Mouse (Mus musculus) urinary bladder, adult 2 months (tissue): ENCODE data around the gene Klf13. TPM values are rescaled to one million over a fixed set of nuclear protein-coding genes. Genes with fewer than 3 reads are reported as not detected.

Source experiments
- DNase-seq: peaks from one replicate; pipeline ENCODE4 v3.0.0; 2022; ENCODE audit warnings: low spot score
- polyA plus RNA-seq: library from polyadenylated mRNA; depleted of rRNA; stranded (reverse); fragments of >200 nt; gene quantifications from 2 replicates; pipeline ENCODE4 v1.2.3, GENCODE M21; 2012

The Klf13 gene
- polyA plus RNA-seq, 1 experiment, result 13.0 TPM

DNA sequence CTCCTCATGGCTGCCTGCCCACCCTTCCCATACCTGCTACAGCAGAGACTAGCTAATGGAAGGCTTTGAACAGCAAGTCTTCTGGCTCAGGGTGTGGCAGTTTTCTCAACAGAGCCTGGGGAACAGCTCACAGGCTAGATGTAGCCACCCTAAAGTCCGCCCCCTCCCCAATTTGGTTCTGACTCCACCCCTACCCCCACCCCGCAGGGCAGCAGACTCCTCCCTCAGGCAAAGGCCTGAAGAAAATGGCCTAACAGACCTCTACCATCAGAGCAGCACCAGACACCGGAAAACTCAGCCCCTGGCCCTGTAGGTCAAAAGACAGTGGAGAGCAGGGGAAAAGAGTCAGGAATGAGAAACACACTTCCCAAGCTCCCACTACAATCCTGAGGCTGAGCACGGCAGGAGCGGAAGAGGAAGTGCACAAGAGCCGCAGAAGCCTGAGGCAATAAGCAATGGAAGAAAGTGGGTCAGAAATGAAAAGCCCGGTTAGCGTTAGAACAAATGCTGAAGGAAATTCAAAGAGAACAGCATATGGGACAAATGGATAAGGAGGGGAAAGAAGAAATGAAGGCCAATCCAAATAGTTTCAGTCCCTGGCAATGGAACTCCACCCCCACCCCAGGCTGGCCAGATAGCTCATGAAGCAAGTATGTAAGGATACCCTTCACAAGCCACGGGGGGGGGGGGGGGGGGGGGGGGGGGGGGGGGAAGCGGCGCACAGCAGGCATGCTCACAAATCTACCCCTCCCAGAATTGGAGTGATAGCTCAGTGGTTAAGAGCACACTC, 30.0 kb downstream of the Klf13 start:
- no peak for DNase-seq

DNA sequence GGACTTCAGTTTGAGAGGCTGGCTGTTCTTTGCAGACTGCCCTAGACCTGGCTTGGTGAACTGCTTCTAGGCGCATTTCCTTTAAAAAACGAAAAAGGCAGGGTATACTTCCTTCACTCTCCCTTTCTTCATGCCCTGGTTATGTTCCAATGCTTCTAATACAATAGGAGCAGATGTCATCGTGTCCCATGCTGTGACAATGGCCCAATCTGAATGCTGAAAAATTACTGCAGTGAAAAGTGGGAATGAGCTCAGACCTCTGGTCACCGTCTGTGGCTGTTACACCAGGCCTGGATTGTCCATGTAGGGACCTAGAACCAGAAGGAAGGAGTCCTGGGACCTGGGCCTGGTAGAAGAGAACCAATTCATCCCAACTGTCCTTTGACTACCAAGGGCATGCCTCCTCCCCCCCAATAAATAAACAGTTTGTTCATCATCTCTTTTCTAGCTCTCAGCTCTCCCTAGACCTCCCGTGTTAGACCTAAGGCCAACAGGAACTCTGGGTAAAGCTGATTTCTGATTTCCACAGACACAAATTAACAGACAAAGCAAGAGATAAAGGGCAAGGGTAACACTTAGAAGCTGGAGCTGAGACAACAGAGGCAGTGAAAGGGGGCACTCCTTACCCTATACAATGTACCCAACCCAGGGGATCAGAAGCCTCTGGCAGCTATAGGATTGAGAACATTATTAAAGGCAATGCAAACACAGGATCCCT, 30.8 kb downstream of the Klf13 start:
- DNase-seq, result no peak

DNA sequence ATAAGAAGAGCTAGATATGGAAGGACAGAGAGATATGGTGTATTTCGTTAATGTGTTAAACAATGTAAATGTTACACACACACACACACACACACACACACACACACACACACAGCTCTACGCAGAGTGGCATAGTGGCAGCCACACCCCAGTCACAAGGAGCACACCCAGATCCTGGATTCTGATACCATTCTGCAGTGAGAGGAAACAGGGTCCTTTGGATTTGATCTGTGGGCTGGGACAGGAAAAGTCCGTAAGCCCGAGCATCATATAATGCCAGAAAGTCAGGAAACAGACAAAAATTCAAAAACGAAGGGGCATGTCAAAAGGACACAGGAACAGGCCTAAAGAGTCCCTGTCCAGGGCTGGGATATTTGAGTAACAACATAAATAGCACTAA, 33.1 kb downstream of the Klf13 start:
- DNase-seq, result no peak

DNA sequence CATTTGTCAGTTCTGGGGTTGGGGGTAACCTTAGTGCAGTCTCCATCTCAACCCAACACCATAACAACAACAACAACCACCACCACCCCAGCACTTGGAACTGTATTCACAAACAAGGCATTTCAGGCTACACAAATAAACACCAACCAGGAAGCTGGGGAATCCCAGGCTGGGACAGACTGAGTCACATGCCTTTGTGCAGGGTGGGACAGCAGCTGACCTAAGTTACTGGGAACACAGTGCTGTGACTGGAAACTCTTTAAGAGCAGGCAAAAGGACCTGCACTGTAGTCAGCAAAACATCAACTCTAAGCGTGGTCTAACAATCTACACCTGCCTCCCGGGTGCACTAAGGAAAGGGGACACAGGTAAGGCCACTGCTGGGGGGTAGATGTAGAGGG, 33.5 kb downstream of the Klf13 start:
- no peak for DNase-seq

DNA sequence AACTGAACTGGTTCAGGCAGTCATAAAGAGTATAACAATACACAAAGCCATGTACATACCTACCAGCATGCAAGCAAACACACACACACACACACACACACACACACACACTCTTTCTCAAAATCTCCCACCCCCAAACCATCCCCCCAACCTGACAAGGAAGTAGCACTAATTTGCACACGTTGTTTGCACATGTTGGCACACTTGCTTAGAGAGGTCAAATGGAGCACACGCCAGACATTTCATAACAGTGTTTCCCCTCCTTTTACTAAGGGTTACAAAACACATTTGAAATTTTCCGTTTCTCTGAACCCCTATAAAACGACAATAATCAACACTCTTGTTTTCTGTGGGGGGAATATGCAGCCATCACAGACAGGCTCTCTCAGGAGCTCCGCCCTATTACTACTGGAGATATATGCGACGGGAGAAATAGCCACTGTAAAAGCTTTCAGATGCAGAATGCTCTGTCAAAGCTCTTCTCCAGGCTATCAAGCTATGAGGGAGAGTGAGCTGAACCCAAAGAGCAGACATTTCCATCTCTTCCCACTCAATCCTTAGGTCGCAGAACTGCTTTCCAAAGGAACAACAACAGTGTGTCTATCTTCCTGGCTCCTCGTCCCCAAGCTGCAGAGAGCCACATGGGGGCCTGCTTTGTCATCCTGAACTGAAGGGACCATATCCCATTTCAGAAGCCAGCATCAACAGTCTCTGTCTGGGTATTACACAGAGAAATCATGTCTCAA, 34.9 kb downstream of the Klf13 start:
- no peak for DNase-seq

DNA sequence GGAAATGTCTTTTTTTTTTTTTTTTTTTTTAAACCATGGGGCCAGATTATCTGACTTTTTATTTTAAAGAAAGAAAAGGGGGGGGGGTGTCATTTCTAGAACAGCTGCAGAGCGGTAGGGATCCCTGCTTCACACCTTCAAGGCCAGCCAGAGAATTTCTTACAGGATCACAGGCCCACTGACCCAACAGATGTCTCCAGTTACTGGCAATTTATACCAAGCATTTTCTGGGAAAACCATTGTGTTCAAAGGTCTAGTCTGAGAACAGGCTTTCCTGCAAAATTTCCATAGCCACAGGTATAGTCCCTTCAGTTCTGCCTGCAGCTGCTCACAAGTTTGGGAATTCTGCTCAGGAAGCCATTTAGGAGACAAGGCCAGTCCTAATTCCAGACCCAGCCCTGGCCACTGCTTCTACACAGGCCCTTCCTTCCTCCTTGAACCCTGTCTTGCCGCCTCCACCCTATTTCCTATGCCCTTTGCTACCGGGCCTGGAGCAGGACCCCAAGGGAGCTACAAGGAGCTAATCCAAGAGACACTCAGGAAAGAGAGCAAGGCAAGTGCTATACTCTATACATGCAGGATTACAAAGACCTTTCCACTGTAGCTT, 36.0 kb downstream of the Klf13 start:
- no peak for DNase-seq

DNA sequence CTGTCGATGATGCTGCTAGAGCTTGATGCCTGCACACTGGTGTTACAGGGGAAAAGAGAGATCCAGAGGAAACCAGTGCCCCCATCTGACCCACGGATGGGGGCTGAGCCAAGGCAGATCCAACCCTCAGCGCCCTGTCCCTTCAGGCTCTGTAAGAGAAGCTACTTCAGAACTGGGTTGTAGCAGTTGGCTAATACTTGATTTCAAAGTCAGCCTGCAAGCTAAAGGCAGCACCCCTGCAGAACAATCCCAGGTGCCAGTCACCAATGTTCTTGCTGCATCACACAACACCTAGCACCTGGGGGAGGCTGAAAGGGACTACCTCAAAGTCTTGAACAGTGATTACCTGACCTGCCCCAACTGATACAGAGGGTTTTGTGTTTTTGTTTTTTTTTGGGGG, 36.8 kb downstream of the Klf13 start:
- DNase-seq, result no peak

DNA sequence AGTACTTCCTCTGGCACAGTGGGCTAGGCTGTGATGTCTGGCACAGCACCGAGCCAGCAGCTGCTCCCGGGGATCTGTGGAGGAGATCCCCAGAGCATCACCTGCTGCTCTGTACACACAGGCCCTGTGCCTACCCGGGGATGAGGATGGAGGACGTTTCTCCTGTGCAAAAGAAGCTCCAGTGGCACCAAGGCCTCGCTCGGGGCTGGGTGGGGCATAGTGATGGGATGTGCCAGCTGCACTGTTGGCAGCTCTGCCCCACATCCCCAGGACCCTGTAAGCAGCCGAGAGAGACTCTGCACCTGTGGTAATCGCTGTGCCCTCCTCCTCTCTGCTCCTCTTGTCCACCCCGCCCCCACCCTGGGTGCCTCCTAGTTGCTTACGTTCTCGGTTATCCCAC, 37.4 kb downstream of the Klf13 start:
- no peak for DNase-seq

DNA sequence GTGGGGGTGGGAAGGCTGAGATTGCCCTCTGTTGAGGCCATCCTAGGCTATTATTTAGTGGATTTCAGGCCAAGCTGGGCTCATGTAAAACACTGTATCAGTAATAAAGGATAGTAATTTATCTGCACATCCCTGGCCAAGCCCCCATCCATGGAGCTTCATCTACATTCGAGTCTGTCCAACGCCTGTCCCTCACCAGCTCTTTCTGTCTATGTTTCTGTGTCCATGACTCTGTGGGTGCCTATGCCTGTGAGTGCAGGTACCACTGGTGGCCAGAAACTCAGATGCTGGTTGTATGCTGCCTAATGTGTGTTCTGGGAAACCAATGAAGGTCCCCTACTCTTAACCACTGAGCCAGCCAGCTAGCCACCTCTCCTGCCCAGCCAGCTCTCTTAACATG, 38.3 kb downstream of the Klf13 start:
- no peak for DNase-seq

DNA sequence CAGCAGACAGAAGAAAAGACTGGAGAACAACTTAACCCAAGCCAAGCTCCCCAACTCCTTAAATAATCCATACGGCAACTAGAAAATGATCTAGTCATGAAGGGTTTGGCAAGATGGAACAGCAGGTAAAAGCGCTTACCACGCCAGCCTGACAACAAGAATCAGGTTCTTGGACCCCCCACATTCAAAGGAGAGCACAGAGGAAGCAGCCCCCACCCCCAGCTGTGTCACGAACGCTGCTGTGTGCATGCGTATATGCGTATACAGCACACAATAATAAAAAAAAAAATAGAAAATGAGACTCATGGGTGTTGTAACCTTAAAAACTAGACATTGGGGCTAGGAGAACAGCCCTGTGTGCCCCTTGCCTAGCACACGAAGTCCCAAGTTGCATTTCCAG, 38.8 kb downstream of the Klf13 start:
- no peak for DNase-seq

DNA sequence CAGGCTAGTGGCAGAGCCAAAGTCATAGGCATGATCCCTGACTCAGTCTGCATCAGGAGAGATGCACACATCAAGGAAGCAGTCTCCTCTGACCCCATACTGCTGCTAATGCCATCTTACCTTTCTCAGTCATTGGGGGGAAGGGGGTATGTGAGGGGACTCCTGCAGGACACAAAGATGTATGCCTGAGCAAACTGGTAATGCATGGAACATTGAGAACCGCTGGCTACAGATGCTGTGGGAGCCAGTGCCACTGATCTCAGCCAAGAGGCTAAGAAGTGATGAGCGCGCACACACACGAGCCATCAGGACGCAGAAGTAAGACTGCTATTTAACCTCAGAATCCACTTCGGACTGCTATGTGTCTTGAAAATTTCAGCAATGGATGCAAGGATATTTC, 40.5 kb downstream of the Klf13 start:
- no peak for DNase-seq

DNA sequence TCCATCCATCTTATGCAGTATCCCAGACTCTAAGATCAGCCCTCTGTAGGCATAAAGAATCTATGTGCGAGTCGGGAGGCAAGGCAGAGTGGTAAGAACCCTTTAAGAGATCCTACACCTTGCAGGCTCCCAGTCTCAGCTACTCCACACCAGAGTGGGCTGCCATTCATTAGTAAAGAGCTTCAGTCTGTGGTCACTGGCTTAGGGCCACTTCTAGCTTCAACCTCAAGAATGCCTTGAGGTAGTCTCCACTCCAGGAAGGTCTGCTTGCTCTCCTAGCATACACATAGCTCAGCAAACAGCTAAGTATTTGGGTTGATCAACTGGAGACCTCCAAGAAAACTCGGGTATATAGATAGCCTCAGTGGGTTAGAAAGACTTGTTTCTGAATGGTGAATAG, 41.1 kb downstream of the Klf13 start:
- DNase-seq, result no peak

DNA sequence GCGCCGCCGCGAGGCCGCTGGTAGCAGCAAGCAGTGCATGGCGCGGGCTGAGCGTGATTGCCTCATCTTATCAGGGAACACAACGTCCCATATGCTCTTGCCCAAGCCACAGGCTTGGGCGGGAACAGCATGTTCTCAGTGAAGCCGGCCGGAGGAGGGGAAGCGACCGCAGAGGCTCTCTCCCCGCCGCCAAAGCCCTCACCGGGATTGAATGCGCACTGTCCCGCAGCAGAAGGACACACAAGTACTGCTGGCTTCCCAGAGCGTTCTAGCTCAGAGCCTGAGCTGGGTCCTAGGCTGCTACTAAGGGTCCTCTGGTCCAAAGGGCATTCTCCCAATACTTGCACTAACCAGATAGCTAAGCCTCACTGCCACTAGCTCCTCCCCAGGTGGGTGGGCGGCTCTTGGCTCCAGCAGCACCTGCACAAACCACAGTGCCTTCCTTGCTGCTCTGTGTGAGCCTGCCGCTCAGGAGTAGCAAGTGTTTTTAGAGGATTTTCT, 41.7 kb downstream of the Klf13 start:
- DNase-seq, result peak; percentile 73

DNA sequence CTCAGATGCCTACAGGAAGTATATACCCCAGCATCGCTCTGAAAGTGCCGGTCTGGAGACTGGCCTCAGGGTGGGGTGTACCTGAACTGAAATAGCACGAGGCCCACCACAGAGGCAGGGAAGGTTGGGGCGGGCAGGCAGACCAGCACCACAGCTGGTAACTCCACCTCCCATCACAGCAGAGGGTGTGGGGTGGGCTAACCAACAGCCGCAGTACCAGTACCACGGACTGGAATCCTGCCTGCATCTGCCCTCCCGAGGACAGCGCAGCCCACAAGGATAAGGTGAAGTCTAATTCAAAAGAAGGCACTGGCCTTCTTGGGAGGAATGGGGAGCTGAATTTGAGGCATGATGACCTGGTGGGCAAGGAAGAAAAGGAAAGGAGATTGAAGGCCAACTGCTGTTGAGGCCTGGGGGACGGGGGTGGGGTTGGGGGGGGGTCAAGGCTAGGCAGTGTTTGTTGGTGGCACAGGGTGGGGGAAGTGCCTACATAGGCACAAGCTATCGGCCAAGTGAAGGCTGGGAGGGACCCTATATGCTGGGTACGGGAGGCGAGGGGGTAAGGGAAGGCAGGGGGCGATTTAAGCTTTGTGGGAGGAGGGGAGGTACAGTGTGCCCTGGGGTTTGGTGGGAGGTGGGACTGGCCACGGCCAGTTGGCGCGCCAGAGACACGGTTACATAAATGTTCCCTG, 42.3 kb downstream of the Klf13 start:
- DNase-seq, result no peak

DNA sequence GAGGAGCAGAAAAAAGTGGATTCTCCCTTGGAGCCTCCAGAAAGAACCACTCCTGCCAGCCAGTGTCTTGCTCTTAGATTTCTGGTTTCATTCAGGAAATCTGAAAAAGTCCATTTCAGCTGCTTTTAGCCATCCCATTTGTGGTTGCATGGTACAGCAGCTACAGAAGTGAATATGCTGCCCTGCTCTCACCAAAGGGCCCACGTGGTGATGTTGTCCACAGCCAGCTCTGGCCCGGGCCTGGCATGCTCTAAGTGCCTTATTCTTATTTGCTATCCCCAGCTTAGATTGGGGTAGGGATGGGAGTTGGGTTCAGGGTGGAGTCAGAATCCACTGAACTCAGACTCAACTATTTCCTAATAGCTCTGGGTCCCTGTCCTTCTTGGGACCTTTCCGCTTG, 43.5 kb downstream of the Klf13 start:
- DNase-seq, result no peak

DNA sequence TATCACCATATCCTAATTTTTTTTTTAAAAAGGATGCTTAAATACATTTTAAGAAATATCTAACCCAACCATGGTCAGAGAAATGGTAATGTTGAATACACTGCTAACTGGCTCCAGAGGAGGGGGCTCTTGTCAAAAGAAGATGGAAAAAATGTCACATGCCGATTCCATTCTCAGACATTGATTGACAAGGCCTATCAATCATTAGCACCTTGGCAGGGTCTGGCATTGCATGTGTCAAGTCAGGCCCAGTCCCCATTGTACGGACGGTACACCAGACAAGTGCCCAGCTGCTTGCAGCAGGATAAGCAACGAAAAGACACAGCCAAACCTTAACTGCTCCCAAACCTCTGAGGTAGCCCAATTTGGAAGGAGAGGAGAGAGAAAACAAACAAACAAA, 44.1 kb downstream of the Klf13 start:
- no peak for DNase-seq

DNA sequence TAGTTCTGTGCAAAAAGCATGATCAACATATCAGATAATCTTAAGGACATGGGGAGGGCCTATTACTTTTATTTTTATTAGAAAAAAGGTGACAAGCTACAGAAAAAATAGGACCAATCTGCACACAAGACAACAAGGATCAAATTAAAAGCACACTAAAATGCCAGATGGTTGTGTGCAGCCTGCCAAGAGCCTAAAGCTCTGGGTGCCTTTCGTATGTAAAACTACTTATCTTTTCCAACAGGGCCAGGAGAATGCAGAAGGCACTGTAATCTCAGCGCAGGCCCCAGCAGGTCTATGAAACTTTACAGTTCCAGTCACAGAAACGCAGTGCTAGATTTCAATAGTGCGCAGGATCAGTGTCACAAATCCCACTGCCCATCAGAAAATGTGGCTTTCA, 45.0 kb downstream of the Klf13 start:
- DNase-seq, result no peak

DNA sequence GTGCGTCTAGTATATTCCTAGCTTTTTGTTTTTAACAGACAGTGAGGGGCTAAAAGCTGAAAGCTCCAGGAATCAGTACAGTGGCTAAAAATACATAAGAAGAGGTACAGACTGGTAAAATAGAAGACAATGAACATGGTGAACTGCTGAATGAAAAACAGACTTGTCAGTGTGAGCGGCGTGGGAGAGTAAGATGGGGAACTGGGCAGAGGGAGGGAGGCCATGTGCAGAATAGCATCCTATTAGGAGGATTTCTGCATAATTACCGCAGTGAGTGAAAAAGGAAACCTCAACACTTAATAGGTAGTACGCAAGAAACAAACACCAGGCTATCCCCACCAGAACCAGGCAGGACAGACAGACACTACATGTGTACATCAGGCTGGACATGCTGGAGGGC, 45.5 kb downstream of the Klf13 start:
- no peak for DNase-seq

DNA sequence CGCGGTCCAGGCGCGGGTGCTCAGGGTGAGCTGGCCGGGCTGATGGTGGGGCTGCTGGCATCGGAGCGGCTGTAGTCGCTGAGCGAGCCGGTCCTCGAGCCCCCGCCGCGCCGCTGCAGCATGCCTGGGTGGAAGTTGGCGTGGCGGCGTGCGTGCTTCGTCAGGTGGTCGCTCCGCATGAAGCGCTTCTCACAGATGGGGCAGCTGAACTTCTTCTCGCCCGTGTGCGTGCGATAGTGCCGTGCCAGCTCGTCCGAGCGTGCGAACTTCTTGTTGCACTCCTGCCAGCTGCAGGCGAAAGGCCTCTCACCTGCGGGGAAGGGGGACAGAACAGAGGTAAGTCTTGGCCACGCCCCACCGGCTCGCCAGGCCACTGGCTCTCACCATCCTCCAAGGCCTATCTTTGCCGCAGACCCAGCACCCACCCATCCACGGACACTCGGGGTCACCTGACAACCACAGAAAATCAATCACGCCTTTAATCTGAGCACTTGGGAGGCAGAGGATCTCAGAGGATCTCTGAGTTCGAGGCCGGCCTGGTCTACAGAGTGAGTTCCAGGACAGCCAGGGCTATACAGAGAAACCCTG, 47.1 kb downstream of the Klf13 start:
- no peak for DNase-seq

DNA sequence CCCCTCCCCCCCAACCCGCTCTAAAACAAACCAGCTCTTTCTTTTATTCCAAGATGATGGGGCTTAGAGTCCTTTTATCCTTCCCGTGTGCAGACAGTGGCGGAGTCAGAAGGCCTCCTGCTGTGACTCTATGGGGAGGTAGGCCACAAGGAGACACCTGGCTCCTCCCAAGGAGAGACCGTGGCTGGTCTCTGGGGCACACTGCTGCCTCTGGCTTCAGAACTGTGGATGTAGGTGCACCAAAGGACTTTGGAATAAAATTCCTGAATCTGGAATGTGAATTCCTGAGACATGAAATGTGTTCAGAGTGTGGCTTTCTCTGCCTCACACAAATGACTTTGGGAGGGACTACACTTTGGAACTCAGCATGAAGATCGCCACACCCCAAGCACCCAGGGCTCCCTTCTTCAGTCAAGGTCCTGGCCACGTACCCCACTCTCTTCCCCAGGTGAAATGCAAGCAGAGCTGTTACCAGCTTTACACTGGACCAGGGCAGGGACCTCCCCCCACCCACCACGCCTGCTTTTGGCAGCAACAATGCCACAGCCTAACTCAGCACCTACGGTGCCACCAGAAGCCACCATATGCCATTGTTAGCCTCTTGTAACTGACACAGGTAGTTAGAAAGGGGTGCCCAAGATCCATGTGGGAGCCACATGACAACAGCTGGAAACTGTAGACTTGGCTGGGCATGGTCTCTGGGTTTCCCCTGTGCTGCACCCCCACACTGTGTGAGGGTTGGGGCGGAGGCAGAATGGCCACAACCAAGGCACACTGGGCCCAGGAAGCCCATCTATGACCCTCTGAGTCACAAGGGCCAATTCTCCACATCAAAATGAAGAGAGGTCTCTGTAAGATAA, 49.4 kb downstream of the Klf13 start:
- DNase-seq, result no peak
